ENCODE assay signal across 8 mouse cellular contexts in the genomic region with DNA sequence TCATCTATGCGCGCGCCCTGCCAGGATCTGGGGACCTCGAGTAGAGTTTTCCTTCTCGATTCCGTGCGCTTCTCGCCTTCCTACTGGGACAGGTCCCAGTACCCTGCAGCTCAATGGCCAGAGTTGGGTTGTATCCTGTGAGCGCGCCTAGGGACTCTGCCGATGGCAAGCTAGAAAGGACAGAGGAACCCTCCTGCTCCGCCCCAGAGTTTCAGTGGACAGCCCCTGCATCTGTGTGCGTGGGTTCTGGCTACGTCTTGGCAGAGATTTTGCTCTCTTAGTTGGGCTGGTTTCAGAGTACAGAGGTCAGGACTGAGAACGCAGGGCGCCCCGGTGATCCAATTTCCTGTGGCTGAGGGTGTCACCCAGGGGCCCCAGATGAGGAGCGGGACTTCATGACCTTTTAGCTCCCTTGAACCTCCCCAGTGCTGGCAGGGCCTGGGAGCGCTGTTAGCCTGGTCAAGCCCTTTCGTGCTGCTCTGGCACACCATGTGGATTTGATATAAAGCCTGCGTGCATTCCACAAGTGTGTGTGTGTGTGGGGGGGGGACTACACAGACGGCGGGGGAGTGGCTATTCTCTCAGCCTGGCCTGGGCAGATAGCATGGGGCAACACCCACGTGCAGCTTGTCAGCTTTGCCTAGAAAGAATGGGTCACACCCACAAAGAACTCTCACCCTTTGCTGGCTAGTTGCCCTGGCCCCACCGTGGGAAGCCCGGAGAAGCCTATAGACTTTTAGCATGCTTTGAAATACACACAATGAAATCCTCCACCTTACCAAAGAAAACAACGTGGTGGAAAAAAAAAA.
DNase-seq lines count a peak whose midpoint lies in the region; ATAC-seq lines count a peak whose summit lies in the region.
"Not testable (repeated sequence)": the region's sequence is repeated elsewhere in the genome, so short reads cannot be mapped to it uniquely, and the experiment has no call there.

No protein-coding gene starts in this region.

- not testable (repeated sequence) for H3K36me3 ChIP-seq in embryonic facial prominence, embryonic 13.5 days; hindbrain, embryonic 11.5 days (ENCODE audit: control insufficient read depth, insufficient read depth, low read length); kidney, embryonic 15.5 days; liver, embryonic 12.5 days; midbrain, embryonic 11.5 days (ENCODE audit: control insufficient read depth, insufficient read depth, low read length); stomach, embryonic 14.5 days (ENCODE audit: control insufficient read depth, insufficient read depth, low read length)

- peak; percentile 36 for DNase-seq in Muller cell, postnatal 12 days (ENCODE audit: inconsistent ontology term)
- peak; percentile 40 for DNase-seq in heart, adult 8-10 months (ENCODE audit: low spot score)
- DNase-seq in hindbrain, embryonic 11.5 days (ENCODE audit: low spot score); midbrain, embryonic 11.5 days (ENCODE audit: low spot score, missing footprints): not testable (repeated sequence)

- H3K27me3 ChIP-seq in embryonic facial prominence, embryonic 13.5 days; hindbrain, embryonic 11.5 days (ENCODE audit: control insufficient read depth, insufficient read depth, low read length); kidney, embryonic 15.5 days; liver, embryonic 12.5 days (replicated peaks); midbrain, embryonic 11.5 days (ENCODE audit: control insufficient read depth, insufficient read depth, low read length); stomach, embryonic 14.5 days (ENCODE audit: control insufficient read depth, insufficient read depth, low read length): not testable (repeated sequence)

- H3K4me1 ChIP-seq in embryonic facial prominence, embryonic 13.5 days; hindbrain, embryonic 11.5 days (replicated peaks; ENCODE audit: control insufficient read depth, insufficient read depth, low read length); kidney, embryonic 15.5 days; liver, embryonic 12.5 days; midbrain, embryonic 11.5 days (ENCODE audit: control insufficient read depth, insufficient read depth, low read length); stomach, embryonic 14.5 days (ENCODE audit: control insufficient read depth, insufficient read depth, low read length): not testable (repeated sequence)

- H3K9me3 ChIP-seq in embryonic facial prominence, embryonic 13.5 days; hindbrain, embryonic 11.5 days (ENCODE audit: control insufficient read depth, low read length); kidney, embryonic 15.5 days (replicated peaks); liver, embryonic 12.5 days (replicated peaks); midbrain, embryonic 11.5 days (ENCODE audit: control insufficient read depth, low read length); stomach, embryonic 14.5 days (ENCODE audit: control insufficient read depth, low read depth, low read length): not testable (repeated sequence)

- peak overlapping the region; percentile 50 for H3K4me2 ChIP-seq in embryonic facial prominence, embryonic 13.5 days
- not testable (repeated sequence) for H3K4me2 ChIP-seq in hindbrain, embryonic 11.5 days (replicated peaks; ENCODE audit: low read depth, low read length); midbrain, embryonic 11.5 days; stomach, embryonic 14.5 days (replicated peaks; ENCODE audit: low read depth, low read length)
- H3K4me2 ChIP-seq in kidney, embryonic 15.5 days: peak overlapping the region; percentile 46
- peak overlapping the region; percentile 46 for H3K4me2 ChIP-seq in liver, embryonic 12.5 days

- 1% methylated on average over 17 of the region's 27 CpGs for WGBS in embryonic facial prominence, embryonic 13.5 days
- 4% methylated on average over 12 of the region's 27 CpGs for WGBS in hindbrain, embryonic 11.5 days
- WGBS in kidney, embryonic 15.5 days: 4% methylated on average over 14 of the region's 27 CpGs
- under 1% methylated on average over 16 of the region's 27 CpGs for WGBS in liver, embryonic 12.5 days (ENCODE audit: insufficient replicate concordance)
- 6% methylated on average over 13 of the region's 27 CpGs for WGBS in midbrain, embryonic 11.5 days
- WGBS in stomach, embryonic 14.5 days: 2% methylated on average over 10 of the region's 27 CpGs

- H3K27ac ChIP-seq in embryonic facial prominence, embryonic 13.5 days; hindbrain, embryonic 11.5 days (ENCODE audit: low read depth, low read length); kidney, embryonic 15.5 days; liver, embryonic 12.5 days; midbrain, embryonic 11.5 days (ENCODE audit: low read depth, low read length); stomach, embryonic 14.5 days (ENCODE audit: low read length): not testable (repeated sequence)

- not testable (repeated sequence) for ATAC-seq in embryonic facial prominence, embryonic 13.5 days (ENCODE audit: insufficient number of reproducible peaks, insufficient read depth, low FRiP score, low TSS enrichment, low read depth)
- ATAC-seq in hindbrain, embryonic 11.5 days (ENCODE audit: low FRiP score): peak; percentile 19; the same call in 1 of the 2 replicates
- peak; percentile 61 for ATAC-seq in kidney, embryonic 15.5 days (replicated peaks; ENCODE audit: low FRiP score)
- peak; percentile 91 for ATAC-seq in liver, embryonic 12.5 days
- peak; percentile 37 for ATAC-seq in midbrain, embryonic 11.5 days (ENCODE audit: low FRiP score)
- peak; percentile 62 for ATAC-seq in stomach, embryonic 14.5 days (ENCODE audit: insufficient number of reproducible peaks, insufficient read depth, low FRiP score, low read depth)

- peak overlapping the region; percentile 27 for H3K4me3 ChIP-seq in embryonic facial prominence, embryonic 13.5 days
- not testable (repeated sequence) for H3K4me3 ChIP-seq in hindbrain, embryonic 11.5 days (ENCODE audit: low read depth, low read length); liver, embryonic 12.5 days; midbrain, embryonic 11.5 days (ENCODE audit: low read depth, low read length); stomach, embryonic 14.5 days (ENCODE audit: low read depth, low read length)
- peak overlapping the region; percentile 29 for H3K4me3 ChIP-seq in kidney, embryonic 15.5 days (replicated peaks)

- H3K9ac ChIP-seq in embryonic facial prominence, embryonic 13.5 days; hindbrain, embryonic 11.5 days (ENCODE audit: low read depth, low read length); kidney, embryonic 15.5 days; liver, embryonic 12.5 days; midbrain, embryonic 11.5 days (ENCODE audit: low read length); stomach, embryonic 14.5 days (replicated peaks; ENCODE audit: low read depth, low read length): not testable (repeated sequence)
